Mouse (Mus musculus): ENCODE results near the gene Zfp13.

GRCm38 (mm10) chr17:23609612-23610011, 10.3 kb upstream of the Zfp13 start:
- TF ChIP-seq CTCF (IDR thresholded peaks at IDR 0.05; ENCODE audit: low read depth, low read length) (no peak), POLR2A (IDR thresholded peaks at IDR 0.05; ENCODE audit: borderline replicate concordance, low read depth, low read length) (no peak)

All from bone marrow macrophage, adult 2 months (primary cell).